Mouse (Mus musculus): ENCODE measurements around the gene Ccpg1.

Ccpg1 gene

GRCm38 (mm10) chr9:73045711-73046110, 60.5 kb downstream of the Ccpg1 start:
- DNase-seq (ENCODE audit: low spot score), result no peak

GRCm38 (mm10) chr9:73047906-73048305, 62.7 kb downstream of the Ccpg1 start:
- no peak for DNase-seq (ENCODE audit: low spot score)

- no peak for DNase-seq (ENCODE audit: low spot score)
These were observed 63.7 kb downstream of the Ccpg1 start for GRCm38 (mm10) chr9:73048927-73049326.

GRCm38 (mm10) chr9:73049833-73050232, 64.6 kb downstream of the Ccpg1 start:
- no peak for DNase-seq (ENCODE audit: low spot score)

- DNase-seq (ENCODE audit: low spot score), result no peak
These were observed 65.4 kb downstream of the Ccpg1 start for GRCm38 (mm10) chr9:73050606-73051005.

GRCm38 (mm10) chr9:73055441-73055911, 70.2 kb downstream of the Ccpg1 start:
- peak; percentile 45 for DNase-seq (ENCODE audit: low spot score)

GRCm38 (mm10) chr9:73059224-73059623, 74.0 kb downstream of the Ccpg1 start:
- DNase-seq (ENCODE audit: low spot score), result no peak

- no peak for DNase-seq (ENCODE audit: low spot score)
These were observed 78.5 kb downstream of the Ccpg1 start for GRCm38 (mm10) chr9:73063621-73064290.

Measured in ovary, adult 18-20 months (tissue).